Mouse (Mus musculus) limb, embryonic 10.5 days (tissue): ENCODE data around the gene Olfr1128. TPM values are rescaled to one million over a fixed set of nuclear protein-coding genes. Genes with fewer than 3 reads are reported as not detected.

Source experiments
- polyA plus RNA-seq: library from polyadenylated mRNA; unstranded; fragments of >200 nt; fragmentation: Nextera tagmentation; extraction: Ambion mirVana; gene quantifications from 2 replicates; pipeline ENCODE4 v1.2.1, GENCODE M21; 2016

Gene Olfr1128
- polyA plus RNA-seq, 1 experiment from 2014 or later: not detected

Other genes with a start within 250 kb of the Olfr1128 start
- not detected in 2 replicates for gene Olfr1118, start 238.0 kb downstream of the Olfr1128 start, polyA plus RNA-seq
- not detected in 2 replicates for gene Olfr1120, start 190.7 kb downstream of the Olfr1128 start, polyA plus RNA-seq
- not detected in 2 replicates for gene Olfr1121, start 175.6 kb downstream of the Olfr1128 start, polyA plus RNA-seq
- gene Olfr1122, start 159.7 kb downstream of the Olfr1128 start, polyA plus RNA-seq: not detected in 2 replicates
- not detected in 2 replicates for gene Olfr1123, start 128.9 kb downstream of the Olfr1128 start, polyA plus RNA-seq
- 0.06 and 0.11 TPM in 2 replicates for gene Olfr1124, start 115.3 kb downstream of the Olfr1128 start, polyA plus RNA-seq
- gene Olfr1126, start 91.6 kb downstream of the Olfr1128 start, polyA plus RNA-seq: not detected in 2 replicates
- gene Pramel7, start 48.4 kb downstream of the Olfr1128 start, polyA plus RNA-seq: not detected in 2 replicates
- not detected in 2 replicates for gene Pramel6, start 39.0 kb downstream of the Olfr1128 start, polyA plus RNA-seq
- gene Olfr153, start 13.7 kb downstream of the Olfr1128 start, polyA plus RNA-seq: not detected in 2 replicates
- not detected in 2 replicates for gene Olfr1129, start 28.4 kb upstream of the Olfr1128 start, polyA plus RNA-seq
- gene Olfr1130, start 60.7 kb upstream of the Olfr1128 start, polyA plus RNA-seq: not detected in 2 replicates
- not detected in 2 replicates for gene Olfr1131, start 81.6 kb upstream of the Olfr1128 start, polyA plus RNA-seq
- gene Olfr1132, start 92.0 kb upstream of the Olfr1128 start, polyA plus RNA-seq: not detected in 2 replicates
- gene Olfr1133, start 101.8 kb upstream of the Olfr1128 start, polyA plus RNA-seq: not detected in 2 replicates
- gene Olfr1134, start 112.9 kb upstream of the Olfr1128 start, polyA plus RNA-seq: not detected in 2 replicates
- not detected in 2 replicates for gene Olfr1135, start 128.1 kb upstream of the Olfr1128 start, polyA plus RNA-seq
- not detected in 2 replicates for gene Olfr1136, start 148.4 kb upstream of the Olfr1128 start, polyA plus RNA-seq
- not detected in 2 replicates for gene Olfr1137, start 167.6 kb upstream of the Olfr1128 start, polyA plus RNA-seq
- gene Olfr1138, start 194.4 kb upstream of the Olfr1128 start, polyA plus RNA-seq: not detected in 2 replicates
- not detected in 2 replicates for gene Olfr1140, start 198.2 kb upstream of the Olfr1128 start, polyA plus RNA-seq
- gene Olfr1141, start 208.4 kb upstream of the Olfr1128 start, polyA plus RNA-seq: not detected in 2 replicates
- gene Olfr152, start 233.9 kb upstream of the Olfr1128 start, polyA plus RNA-seq: not detected in 2 replicates